Mouse (Mus musculus): ENCODE data around the gene Mrvi1. TPM values are rescaled to one million over a fixed set of nuclear protein-coding genes. Genes with fewer than 3 reads are reported as not detected.

The Mrvi1 gene
- total RNA-seq, 2 experiments from 2014 or later, result 9.0 to 9.2 TPM

- DNase-seq (ENCODE audit: low spot score in 2 of 2), result peak; percentile 38 to 55
Measured at GRCm38 (mm10) chr7:110982764-110983163, 503 bp upstream of the Mrvi1 start.

DNA sequence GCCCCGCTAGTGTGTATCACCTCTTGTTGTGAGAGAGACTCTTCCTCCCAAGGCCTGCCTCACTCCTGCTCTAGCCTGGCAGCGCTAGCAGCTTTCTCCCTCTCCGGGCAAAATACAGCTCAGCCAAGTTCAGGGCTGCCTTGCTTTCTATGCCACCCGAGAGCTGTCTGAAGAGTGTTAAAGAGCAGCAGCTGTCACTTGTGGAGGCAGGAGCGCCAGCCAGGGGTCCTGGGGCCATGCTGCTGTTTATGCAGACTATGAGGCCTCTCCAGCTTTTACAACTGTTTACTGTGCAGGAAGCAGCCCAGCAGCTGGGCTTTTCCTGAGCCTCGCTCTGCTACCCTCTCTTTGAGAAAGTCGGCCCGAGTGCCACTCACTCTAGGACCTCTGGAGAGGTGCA is 1.2 kb downstream of the Mrvi1 start:
- DNase-seq (ENCODE audit: low spot score in 2 of 2), result no peak

DNA sequence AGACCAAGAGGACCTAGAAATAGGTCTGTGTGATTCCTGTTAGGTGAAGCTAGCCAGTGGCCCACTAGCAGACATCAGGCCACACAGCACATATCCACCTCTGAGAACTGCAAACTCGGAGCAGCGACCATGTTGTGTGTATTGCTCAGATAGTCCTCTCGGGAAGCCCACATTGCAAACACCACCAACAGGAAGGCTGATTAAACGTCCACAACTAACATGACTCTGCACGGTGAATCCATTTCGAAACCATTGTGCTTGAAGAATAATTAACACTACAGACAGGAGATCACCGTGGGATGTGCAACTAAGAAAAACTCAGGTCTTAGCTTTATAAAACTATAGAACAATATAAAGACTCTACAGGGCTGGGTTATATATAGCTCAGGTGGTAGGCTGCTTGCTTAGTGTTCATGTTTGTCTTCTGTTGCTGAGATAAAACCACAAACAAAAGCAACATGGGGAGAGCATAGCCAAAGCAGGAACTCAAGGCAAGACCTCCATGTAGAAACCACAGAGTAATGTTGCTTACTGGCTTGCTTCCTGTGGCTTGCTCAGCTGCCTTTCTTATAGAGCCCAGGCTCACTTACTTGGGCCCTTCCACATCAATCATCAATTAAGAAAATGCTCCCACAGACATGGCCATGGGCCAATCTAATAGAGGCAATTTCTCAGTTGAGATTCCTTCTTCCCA is 4.4 kb downstream of the Mrvi1 start:
- DNase-seq (ENCODE audit: low spot score in 2 of 2), result no peak

DNA sequence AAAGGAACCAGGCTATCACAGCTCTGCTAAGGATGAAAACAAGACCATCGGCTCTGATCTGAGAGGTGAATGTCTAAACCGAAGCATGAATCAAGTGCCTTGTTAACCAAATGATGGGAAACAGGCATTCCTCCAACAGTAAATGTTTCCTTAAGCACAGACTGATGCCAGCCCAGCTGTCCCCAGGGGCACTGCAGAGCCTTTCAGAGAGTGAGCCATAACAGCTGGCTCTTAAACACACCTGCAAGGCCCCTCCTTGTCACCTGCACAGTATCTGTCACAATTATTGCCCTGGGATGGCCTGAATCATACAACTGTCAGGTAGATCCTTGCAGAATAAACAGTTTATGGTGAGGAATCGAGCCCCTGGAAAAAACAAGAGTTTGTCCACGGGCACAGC is 8.8 kb downstream of the Mrvi1 start:
- DNase-seq (ENCODE audit: low spot score in 2 of 2), result no peak

- DNase-seq (ENCODE audit: low spot score in 2 of 2), result no peak
Measured at GRCm38 (mm10) chr7:110972796-110973195, 9.5 kb downstream of the Mrvi1 start.

- no peak for DNase-seq (ENCODE audit: low spot score in 2 of 2)
Measured at GRCm38 (mm10) chr7:110967373-110967772, 14.9 kb downstream of the Mrvi1 start.

DNA sequence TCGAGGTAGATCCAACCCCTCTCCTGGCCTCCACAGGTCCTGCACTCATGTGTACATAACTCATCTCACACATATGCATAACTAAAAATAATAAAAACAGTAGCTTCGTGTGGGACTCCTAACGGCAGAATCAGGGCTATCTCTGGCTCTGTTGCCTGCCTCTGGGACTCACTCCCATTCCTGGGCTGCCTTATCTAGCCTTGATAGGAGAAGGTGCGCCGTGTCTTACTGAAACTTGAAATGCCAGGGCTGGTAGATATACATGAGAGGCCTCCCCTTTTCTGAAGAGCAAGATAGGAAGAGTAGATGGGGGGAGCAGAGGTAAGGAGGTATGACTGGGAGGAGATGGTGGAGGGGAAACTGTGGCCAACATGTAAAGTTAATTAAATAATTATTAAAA is 15.4 kb downstream of the Mrvi1 start:
- no peak for DNase-seq (ENCODE audit: low spot score in 2 of 2)

DNA sequence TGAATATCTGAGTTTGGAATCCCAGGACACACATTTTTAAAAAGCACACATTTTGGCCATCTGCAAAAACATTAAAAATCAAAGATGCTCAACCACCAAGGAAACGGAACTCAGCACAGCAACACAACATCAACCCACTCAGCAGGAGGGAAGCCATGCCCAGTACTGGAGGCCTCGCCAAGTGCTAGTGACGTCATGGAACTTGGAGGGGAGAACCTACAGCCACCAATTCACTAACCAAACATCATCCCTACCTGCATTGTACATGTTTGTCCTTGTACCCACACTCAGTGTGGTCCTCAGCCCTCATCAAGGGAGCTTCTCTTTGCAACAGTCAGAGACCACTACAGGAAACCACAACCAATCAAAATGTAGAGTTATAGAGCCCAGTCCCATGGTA is 16.9 kb downstream of the Mrvi1 start:
- no peak for DNase-seq (ENCODE audit: low spot score in 2 of 2)

- no peak for DNase-seq (ENCODE audit: low spot score in 2 of 2)
Measured at GRCm38 (mm10) chr7:110963655-110963997, 18.6 kb downstream of the Mrvi1 start.

DNA sequence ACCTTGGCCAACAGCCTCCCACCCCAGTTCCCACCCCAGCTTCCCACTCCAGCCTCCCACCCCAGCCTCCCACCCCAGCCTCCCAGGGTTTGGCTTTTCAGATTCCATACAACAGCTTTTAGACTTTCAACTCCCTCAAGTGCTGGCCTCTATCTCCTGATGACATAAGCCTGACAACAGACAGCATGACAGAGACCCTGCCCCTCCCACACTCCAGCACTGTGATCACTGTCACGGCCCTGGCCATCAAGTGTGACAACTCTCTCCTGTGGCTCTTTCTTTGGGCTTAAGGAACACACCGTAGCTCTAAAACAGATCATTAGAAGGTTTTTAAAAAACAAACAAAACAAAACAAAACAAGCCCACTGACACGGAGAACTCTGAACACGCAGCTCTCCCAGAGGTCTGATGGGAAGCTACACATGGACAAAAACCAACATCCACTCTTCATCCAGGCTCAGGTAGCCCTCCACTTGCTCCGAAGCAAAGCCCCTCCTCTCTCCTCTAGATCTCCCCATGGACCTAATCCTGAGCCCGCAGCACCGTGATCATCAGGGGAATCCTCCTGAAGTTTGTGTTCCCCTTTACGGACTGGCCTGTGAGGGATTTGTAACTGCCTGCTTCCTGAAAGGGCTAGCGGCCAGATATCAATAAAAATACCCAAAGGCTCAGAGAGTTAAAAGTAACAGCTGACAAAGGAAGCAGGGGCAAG is 19.2 kb downstream of the Mrvi1 start:
- DNase-seq (ENCODE audit: low spot score in 2 of 2), result no peak

GRCm38 (mm10) chr7:110962497-110962896 is 19.8 kb downstream of the Mrvi1 start:
- DNase-seq (ENCODE audit: low spot score in 2 of 2), result no peak

DNA sequence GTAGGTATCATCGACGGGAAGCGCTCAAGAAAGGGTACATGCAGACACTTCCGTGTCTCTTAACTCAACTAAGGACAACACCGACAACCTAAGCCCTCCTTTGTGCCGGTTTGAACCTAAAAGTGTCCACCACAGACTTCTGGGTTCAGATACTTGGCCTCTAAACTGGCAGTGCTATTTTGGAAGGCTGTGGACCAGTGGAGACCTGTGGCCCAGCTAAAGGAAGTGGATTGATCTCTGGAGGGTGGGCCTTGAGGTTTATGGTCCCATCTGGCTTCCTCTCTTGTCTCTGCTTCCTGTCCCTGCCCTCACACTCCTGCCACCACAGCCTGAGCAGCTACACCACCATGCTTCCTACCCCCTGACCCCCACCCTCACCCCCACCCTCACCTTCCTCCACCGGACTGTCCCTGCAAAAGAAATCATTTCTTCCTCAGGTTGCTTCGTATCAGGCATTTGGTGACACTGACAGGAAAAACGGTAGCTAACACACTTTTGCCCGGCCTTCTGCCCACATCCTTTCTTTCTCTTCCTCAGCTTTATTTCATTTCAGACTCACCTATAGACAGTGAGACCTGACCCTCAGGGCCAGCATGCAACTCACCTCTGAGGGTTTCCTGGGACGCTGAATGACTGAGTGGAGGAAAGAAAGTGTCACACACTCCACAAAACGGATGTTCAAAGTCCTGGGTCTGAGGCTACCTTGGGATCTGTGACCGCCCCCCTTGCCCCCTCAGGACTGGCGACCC is 25.7 kb downstream of the Mrvi1 start:
- no peak for DNase-seq (ENCODE audit: low spot score in 2 of 2)

GRCm38 (mm10) chr7:110955576-110955975 is 26.7 kb downstream of the Mrvi1 start:
- DNase-seq (ENCODE audit: low spot score in 2 of 2), result no peak

GRCm38 (mm10) chr7:110954072-110954858 is 28.0 kb downstream of the Mrvi1 start:
- no peak for DNase-seq (ENCODE audit: low spot score in 2 of 2)

DNA sequence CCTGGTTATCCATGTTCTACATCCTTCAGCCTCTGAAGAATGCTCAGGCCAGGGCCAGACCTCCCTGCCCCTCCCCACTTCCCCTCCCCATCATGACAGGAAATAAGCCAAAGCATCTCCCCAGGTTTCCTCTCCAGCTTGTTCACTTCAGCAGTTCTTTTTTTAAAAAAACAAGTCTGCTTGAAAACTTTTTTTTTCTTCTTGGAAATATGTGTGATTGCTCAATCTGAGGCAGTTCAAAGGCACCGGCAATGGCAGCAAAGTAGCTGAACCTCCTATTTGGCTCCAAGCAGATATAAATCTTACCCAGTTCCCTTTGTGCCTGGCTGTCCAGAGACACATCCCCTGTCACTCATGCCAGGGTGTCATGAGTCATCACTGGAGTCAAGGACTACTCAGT is 29.1 kb downstream of the Mrvi1 start:
- DNase-seq (ENCODE audit: low spot score in 2 of 2), result no peak

DNA sequence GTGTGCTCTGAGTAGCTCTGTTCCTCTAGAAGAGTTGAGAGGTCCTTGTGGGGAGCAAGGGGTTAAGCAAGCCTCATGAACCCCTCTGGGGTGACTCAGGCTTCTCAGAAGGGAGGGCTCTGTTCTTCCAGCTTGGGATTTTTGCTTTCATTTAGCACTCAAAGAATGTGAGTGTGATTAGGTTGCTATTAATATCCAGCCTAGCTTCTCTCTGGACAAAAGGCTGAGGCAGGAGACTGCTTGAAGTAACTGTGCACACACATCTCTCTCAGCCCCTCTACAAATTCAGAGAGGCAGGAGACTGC is 31.7 kb downstream of the Mrvi1 start:
- DNase-seq (ENCODE audit: low spot score in 2 of 2), result no peak

DNA sequence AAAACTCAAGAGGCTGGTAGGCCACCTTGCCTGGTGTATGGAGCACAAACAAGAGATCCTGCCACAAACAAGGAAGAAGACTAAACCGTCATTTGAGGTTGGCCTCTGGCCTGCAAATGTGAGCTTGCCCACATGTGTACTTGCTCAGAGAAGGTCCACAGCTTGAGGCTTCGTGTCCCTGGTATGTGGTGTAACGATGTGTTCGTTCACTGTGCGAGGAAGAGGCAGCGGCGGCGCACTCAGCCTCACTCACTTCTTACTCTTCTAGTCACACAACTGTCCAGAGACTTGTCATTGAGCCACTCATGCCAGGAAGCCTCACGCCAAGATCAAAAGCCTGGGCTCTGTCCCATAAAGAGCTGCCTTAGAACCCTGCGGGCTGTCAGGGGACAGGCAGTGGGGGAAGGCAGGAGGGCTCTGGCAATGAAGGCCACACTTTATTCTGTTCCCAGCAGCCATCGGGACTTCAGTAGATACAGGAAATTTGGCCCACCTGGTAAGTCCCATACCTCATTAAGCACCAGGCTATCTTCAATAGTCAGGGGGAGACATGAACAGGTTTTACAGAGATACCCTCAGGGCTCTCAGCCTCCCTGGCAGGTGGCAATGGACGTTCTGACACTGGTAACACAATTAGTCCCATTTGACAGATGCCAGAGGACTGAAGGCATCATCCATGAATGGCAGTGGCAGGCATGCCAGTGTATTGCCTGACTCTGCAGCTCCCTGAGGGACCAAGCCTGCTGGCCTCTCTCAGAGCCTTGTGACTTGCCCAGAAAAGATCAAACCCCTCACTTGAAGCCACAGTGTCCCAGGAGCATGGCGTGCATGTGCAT is 32.3 kb downstream of the Mrvi1 start:
- DNase-seq (ENCODE audit: low spot score in 2 of 2), result no peak

- no peak for DNase-seq (ENCODE audit: low spot score in 2 of 2)
Measured at GRCm38 (mm10) chr7:110948579-110948978, 33.7 kb downstream of the Mrvi1 start.

GRCm38 (mm10) chr7:110947616-110948015 is 34.6 kb downstream of the Mrvi1 start:
- no peak for DNase-seq (ENCODE audit: low spot score in 2 of 2)

GRCm38 (mm10) chr7:110946731-110947130 is 35.5 kb downstream of the Mrvi1 start:
- no peak for DNase-seq (ENCODE audit: low spot score in 2 of 2)

DNA sequence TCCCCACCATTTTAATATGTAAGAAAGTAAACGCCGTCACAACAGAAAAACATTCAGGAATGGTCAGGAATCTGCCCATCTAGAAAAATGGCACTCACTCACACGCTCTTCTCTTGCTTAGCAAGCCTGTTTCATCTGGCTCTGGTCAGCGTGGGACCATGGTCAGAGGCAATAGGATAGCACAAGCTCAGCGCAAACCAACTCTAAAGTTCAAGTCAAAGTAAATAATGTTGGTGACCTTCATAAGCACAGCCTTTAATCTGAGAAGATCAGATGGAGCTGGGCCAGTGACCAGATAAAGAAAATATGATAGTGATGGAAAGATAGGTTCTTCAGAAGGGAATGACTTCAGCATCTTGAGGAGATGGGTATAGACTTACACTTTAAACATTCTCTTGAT is 37.9 kb downstream of the Mrvi1 start:
- no peak for DNase-seq (ENCODE audit: low spot score in 2 of 2)

Measured in gastrocnemius, postnatal 4 days (tissue).